Mouse (Mus musculus): ENCODE results near the gene Fshr.
"Not testable (repeated sequence)": the region's sequence is repeated elsewhere in the genome, so short reads cannot be mapped to it uniquely, and the experiment has no call there.

Fshr gene

GRCm38 (mm10) chr17:89200575-89200974 lies at the start of gene Fshr:
Fshr (minus strand) TSS chr17:89200675.
- no peak for DNase-seq

- no peak for DNase-seq
These were observed 1.7 kb upstream of the Fshr start for GRCm38 (mm10) chr17:89202181-89202580.

GRCm38 (mm10) chr17:89173545-89173944 lies 26.9 kb downstream of the Fshr start:
- no peak for DNase-seq

- no peak for DNase-seq
These were observed 35.7 kb downstream of the Fshr start for GRCm38 (mm10) chr17:89164773-89165172.

- DNase-seq: no peak
These were observed 38.0 kb downstream of the Fshr start for GRCm38 (mm10) chr17:89162475-89162874.

GRCm38 (mm10) chr17:89159343-89159742 lies 41.1 kb downstream of the Fshr start:
- DNase-seq: not testable (repeated sequence)

GRCm38 (mm10) chr17:89144806-89145205 lies 55.7 kb downstream of the Fshr start:
- DNase-seq: no peak

- DNase-seq: no peak
These were observed 80.5 kb downstream of the Fshr start for GRCm38 (mm10) chr17:89120023-89120422.

GRCm38 (mm10) chr17:89119250-89119649 lies 81.2 kb downstream of the Fshr start:
- DNase-seq: no peak

- no peak for DNase-seq
These were observed 86.5 kb downstream of the Fshr start for GRCm38 (mm10) chr17:89113944-89114343.

GRCm38 (mm10) chr17:89100719-89101350 lies 99.6 kb downstream of the Fshr start:
- DNase-seq: no peak

GRCm38 (mm10) chr17:89099733-89100132 lies 100.7 kb downstream of the Fshr start:
- not testable (repeated sequence) for DNase-seq

- no peak for DNase-seq
These were observed 110.6 kb downstream of the Fshr start for GRCm38 (mm10) chr17:89089692-89090475.

- no peak for DNase-seq
These were observed 117.6 kb downstream of the Fshr start for GRCm38 (mm10) chr17:89082897-89083296.

- no peak for DNase-seq
These were observed 120.8 kb downstream of the Fshr start for GRCm38 (mm10) chr17:89079706-89080105.

GRCm38 (mm10) chr17:89064327-89065095 lies 136.0 kb downstream of the Fshr start:
- no peak for DNase-seq

- no peak for DNase-seq
These were observed 138.0 kb downstream of the Fshr start for GRCm38 (mm10) chr17:89062348-89062949.

GRCm38 (mm10) chr17:89051031-89051563 lies 149.4 kb downstream of the Fshr start:
- peak; percentile 4 for DNase-seq

- DNase-seq: no peak
These were observed 151.4 kb downstream of the Fshr start for GRCm38 (mm10) chr17:89049071-89049470.

- no peak for DNase-seq
These were observed 154.5 kb downstream of the Fshr start for GRCm38 (mm10) chr17:89046016-89046415.

GRCm38 (mm10) chr17:89036723-89037122 lies 163.8 kb downstream of the Fshr start:
- DNase-seq: no peak

GRCm38 (mm10) chr17:89036049-89036448 lies 164.4 kb downstream of the Fshr start:
- DNase-seq: no peak

- no peak for DNase-seq
These were observed 165.8 kb downstream of the Fshr start for GRCm38 (mm10) chr17:89034627-89035026.

Measured in cerebellum, adult 9-11 months (tissue).